Mouse (Mus musculus) retina, adult 2 months (tissue): ENCODE results near the gene Aldh16a1.

Experiments
- DNase-seq: peaks from one replicate; pipeline ENCODE4 v3.0.0-alpha.2; 2012; ENCODE audit warnings: low read depth, low spot score

Aldh16a1 gene

GRCm38 (mm10) chr7:45091001-45091990 lies 63.1 kb downstream of the Aldh16a1 start:
- DNase-seq, result no peak
